Mouse (Mus musculus) embryo, embryonic 11 days (tissue): ENCODE results near the gene Gm9958.

Experiments used
- DNase-seq: peaks from one replicate; pipeline ENCODE4 v3.0.0-alpha.2; 2015

The Gm9958 gene

DNA sequence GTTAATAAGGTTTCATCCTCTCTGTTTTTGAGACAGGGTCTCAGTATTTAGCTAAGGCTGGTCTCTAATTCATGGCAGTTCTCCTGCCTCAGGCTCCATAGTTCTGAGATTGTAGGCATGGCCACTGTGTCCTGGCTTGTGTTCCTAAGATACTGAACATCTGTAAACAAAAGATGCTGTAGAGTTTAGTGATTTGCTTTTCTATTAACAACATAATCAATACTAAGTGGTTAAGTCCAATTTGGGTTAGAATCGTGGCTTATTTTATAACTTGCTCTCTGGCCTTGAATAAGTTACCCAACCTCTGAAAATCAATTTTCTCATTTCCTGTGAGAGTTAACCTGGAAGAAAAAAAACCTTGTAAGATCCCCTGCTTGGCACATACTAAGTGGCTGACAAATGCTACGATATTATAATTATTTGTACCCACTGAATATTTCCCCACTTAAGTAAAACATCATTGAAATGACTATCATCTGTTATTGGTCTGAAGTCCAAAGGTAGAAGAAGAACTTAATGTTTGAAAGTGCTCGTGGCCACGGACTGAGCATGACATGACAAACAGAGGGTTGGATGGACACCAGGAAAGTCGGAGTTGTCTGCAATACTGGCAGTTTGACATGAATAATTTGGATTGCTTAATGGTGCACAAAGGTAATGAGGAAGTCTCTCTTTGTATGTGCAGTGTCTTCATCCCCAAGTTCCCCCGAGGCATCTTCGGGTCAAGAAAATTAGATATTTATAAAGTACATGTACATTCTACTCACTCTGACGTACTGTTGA lies 47.3 kb downstream of the Gm9958 start:
- DNase-seq = no peak

DNA sequence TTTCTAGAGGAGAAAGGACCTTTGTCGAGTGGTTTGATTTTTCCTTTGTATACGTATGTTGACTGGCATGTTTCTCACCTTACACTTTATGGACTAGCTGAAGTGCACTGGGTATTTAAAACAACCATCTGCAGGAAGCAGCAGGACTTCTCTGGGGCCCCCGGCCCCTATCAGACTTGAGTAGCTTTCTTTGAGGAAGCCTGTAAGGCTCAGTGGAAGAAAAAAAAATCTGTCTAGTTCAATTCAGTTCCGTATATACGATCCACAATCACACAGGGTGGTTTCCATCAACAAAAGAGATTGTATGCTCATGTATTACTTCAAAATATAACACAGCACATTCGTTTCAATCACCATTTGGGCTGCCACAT lies 47.9 kb downstream of the Gm9958 start:
- DNase-seq = no peak
